Mouse (Mus musculus) left cerebral cortex, adult 2 months (tissue): ENCODE results near the gene Pon1. TPM values are rescaled to one million over a fixed set of nuclear protein-coding genes. Genes with fewer than 3 reads are reported as not detected.

Source experiments
- DNase-seq, 2 experiments: peaks; one replicate each; pipeline ENCODE4 v3.0.0; 2021 to 2022; ENCODE audit warnings: low spot score in 2 of 2, mixed read lengths in 1 of 2; ENCODE audit errors: extremely low spot score in 1 of 2
- H3K27ac ChIP-seq: fragments of 200-600 bp; 2 replicates; pipeline ENCODE4 v1.8.1; 2022
- H3K4me3 ChIP-seq: fragments of 200-600 bp; 2 replicates; pipeline ENCODE4 v1.8.1; 2022
- CTCF ChIP-seq: fragments of 200-600 bp; IDR thresholded peaks from 2 replicates; pipeline ENCODE4 v1.8.1; 2022; ENCODE audit warnings: antibody characterized with exemption, mild to moderate bottlenecking, moderate library complexity
- intact Hi-C: fragments of 180-260 bp; cut with DNase I; formaldehyde crosslinking; loops from one replicate; pipeline ENCODE4 v1.15.1; 2025
- total RNA-seq, 2 experiments: library from RNA; stranded (reverse); gene quantifications; 2 replicates each; pipeline ENCODE4 v1.2.3; 2021

The Pon1 gene
- total RNA-seq, 2 experiments from 2014 or later, result not detected

- no peak for TF ChIP-seq CTCF
- no peak overlapping the region for H3K4me3 ChIP-seq
- no peak overlapping the region for H3K27ac ChIP-seq
- intact Hi-C loops, result no loop called here
- DNase-seq, result no peak
Measured at GRCm38 (mm10) chr6:5152185-5152584, 41.6 kb downstream of the Pon1 start.

GRCm38 (mm10) chr6:5151171-5151570, 42.6 kb downstream of the Pon1 start:
- no peak for TF ChIP-seq CTCF
- H3K27ac ChIP-seq, result no peak overlapping the region
- DNase-seq, result no peak
- intact Hi-C loops, result no loop called here
- no peak overlapping the region for H3K4me3 ChIP-seq

DNA sequence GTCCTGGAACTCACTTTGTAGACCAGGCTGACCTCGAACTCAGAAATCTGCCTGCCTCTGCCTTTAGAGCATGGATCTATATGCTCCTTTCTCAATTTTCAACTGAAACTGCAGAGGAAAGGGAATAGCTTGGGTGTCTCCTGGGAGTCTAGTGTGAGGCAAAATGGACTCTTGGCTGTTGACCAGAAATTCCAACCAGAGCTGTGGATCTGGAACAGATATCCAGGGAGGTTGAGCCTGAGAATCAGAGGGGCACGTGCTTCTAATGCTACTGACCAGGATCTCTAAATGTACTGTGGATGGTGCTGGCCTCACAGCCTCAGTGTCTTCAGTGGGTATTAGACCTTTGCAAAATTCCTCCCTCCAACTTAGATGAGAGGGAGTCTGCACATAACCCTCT, 43.8 kb downstream of the Pon1 start:
- no peak for TF ChIP-seq CTCF
- no peak overlapping the region for H3K4me3 ChIP-seq
- intact Hi-C loops, result no loop called here
- no peak for DNase-seq
- H3K27ac ChIP-seq, result no peak overlapping the region

DNA sequence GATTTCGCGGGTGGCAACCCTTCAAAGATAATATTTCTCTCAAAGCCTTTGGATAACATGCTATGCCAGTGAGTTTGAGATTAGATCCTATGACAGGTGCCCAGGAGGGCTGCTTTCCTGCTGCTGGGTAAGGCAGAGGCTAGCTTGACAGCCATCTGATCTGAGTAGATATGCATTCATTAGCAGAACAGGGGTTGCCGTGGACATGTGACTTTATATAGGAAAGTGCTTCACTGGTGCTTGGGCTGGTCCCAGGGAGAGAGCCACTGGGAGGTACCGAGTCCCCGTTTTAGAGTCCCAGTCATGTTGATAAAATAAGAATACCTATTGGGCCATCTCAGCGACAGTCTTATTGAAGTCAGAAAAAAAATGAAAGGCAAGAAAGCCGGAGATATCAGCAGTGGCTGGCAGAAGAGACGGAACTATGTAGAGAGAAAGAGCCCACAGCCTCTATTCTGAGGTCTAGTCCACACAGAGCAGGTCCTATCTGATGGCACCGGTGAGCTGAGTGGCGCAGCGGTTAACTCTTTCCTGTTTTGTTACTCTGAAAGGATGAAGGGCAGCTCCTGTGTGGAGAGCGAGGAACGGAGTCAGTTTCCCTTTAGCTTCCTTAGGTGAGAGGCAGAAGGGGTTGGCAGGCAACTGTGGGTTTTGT, 46.1 kb downstream of the Pon1 start:
- DNase-seq, result no peak
- H3K27ac ChIP-seq, result no peak overlapping the region
- no peak for TF ChIP-seq CTCF
- intact Hi-C loops, result no loop called here
- H3K4me3 ChIP-seq, result no peak overlapping the region

GRCm38 (mm10) chr6:5139666-5140065, 54.1 kb downstream of the Pon1 start:
- no peak overlapping the region for H3K4me3 ChIP-seq
- DNase-seq, result no peak
- TF ChIP-seq CTCF, result no peak
- H3K27ac ChIP-seq, result no peak overlapping the region
- intact Hi-C loops, result no loop called here

DNA sequence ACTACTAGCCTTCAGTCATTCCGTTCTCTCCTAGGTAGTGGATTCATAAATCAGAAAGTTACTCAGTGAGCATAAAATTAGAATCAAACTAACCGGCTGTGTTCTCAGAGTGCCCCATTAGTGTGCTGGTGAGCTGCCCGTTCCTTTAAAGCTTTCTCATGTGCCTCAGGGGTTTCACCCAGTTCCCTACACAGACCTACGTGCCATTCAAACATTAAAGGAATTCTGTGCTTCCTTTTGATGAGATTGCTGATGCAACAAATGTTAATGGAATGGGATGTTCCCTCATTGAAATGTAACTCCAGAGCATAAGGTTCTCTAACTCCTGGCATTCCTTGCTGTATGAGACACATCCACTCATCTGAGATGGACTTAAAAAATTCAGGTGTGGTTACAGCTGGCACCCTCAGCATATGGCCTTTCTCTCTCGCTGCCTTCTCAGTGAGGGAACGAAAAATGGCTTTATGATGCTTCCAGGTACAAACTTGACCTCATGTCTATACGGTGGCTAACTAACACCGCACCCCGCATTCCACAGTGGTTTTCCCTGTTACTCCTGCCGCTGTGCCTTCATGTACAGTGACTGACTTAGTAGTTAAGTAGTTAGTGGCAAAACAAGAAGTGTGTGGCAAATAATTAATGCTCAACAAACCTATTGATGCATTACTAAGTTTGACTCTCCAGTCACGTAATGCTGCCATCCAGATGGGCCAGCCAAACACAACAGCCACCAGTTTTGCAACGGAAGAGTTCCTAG, 54.7 kb downstream of the Pon1 start:
- Histone ChIP-seq H3K4me3 (no peak overlapping the region), H3K27ac (no peak overlapping the region)
- intact Hi-C loops, result no loop called here
- no peak for DNase-seq
- TF ChIP-seq CTCF, result no peak

DNA sequence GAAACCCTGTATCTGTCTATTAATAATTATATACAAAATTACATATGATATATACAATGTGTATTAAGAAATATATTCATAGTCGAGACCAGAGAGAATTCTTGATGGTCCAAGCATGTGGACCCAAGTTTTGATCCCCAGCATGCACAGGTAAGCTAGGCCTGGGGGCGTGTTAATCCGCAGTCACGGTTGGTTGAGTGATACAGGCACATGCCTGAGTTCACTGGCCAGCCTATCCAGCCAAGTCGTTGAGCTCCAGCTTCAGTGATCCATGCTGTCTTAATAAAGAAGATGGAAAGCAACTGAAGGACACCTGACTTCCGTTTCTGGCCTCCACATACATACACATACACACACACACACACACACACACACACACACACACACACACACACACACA, 57.7 kb downstream of the Pon1 start:
- no peak for DNase-seq
- TF ChIP-seq CTCF, result no peak
- Histone ChIP-seq H3K27ac (no peak overlapping the region), H3K4me3 (no peak overlapping the region)
- intact Hi-C loops, result no loop called here

DNA sequence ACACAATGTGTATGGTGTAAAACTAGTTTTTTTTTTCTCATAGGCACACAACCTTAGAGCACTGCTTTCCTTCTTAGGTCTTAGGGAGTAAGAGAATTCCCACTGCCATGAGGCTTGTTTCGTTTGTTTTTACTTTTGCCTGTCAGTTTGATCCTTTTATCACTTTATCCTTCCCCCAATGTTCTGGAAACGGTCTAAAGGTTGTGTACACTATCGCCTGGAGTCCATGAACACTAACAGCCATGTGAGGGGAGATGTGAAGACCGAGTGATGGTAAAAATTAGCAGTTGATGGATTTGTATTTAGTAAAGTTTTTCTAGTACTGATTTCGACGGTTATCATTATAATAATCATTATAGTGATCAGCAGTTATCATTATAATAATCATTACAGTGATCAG, 58.8 kb downstream of the Pon1 start:
- no peak for DNase-seq
- no peak overlapping the region for H3K27ac ChIP-seq
- no peak for TF ChIP-seq CTCF
- intact Hi-C loops, result no loop called here
- no peak overlapping the region for H3K4me3 ChIP-seq

DNA sequence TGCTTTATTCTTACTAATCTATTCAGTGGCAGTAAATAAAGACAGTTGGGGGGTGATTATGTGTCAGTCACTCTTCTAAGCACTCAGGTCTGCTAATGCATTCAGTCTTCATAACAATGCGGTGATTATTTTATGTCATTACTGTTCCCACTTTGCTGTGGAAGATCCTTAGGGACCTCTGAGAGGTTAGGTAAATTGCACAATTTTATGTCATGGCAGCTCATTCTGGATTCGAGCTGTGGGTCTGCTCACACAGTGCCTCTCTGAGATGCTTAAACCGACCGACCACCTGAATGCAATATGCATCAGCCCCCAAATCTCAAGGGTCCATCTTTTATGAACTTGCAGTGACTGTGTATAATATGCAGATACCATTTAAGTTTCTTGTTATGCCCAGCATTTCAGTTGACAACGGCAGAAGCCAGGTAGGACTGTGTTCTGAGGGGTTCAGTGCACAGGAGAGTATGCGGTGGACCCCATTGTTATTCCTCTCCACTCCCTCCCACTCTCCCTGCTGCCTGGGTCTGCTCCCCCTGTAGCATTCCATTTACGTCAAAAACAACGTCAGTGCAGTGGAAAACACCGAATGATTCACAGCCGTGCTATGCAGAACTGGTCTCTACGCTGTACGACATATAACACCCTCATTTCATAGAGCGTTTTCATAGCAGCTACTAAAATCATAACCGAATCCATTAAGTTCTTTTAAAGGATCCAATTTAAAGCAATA, 64.2 kb downstream of the Pon1 start:
- no peak overlapping the region for H3K4me3 ChIP-seq
- no peak for DNase-seq
- TF ChIP-seq CTCF, result no peak
- intact Hi-C loops, result no loop called here
- no peak overlapping the region for H3K27ac ChIP-seq

DNA sequence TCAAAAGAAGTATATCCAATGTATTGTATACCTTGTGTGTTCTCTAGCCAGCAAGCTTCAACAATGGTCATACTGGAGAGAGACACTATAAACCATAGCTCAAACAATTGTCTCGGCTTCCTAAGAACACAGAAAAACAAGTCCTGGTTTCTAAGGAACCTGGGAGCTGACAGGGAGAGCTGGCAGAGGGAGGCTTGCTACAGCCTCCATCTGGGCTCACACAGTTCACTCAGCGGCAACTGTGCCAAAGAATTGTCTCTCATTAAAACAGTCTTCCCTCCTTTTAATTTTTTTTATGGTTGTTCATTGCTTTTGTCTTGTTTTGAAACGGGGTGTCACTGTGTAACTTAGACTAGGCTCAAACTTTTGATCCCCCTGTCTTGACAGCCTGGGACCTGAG, 73.5 kb downstream of the Pon1 start:
- no peak overlapping the region for H3K4me3 ChIP-seq
- H3K27ac ChIP-seq, result no peak overlapping the region
- intact Hi-C loops, result no loop called here
- TF ChIP-seq CTCF, result no peak
- no peak for DNase-seq

DNA sequence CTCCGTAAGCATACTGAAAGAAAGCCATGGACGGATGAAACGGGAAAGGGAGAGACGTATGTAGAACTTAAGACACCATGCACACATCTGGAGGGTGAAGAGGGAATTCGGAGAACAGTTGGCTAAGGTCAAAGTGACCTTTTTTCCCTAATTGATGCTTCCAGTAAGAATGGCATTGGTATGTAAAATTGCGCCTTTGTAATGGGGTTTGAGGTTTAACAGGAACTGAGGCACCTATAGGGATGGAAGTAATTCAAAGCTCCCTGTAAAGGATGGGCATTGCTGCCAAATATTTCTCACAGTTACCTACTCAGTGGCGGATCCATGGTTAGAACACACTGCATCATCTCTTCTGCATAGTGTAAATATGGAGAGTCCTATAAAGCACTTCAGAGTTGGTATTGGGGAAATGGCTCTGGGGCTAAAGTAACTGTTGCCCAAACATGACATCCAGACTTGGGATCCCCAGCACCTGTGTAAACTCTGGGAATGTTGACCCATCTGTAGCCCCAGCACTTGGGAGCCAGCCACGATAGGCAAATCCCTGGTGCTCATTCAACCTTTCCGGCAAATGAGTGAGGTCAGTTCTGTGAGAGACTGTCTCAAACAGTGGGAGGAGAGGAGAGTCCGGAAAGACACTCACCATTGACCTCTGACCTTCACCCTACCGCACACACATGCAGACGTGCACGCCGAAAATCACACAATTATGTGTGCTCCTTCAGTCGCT, 74.4 kb downstream of the Pon1 start:
- TF ChIP-seq CTCF, result no peak
- intact Hi-C loops, result loop anchor here (10.0 kb wide), 1 partner anchor 1595 kb away; no protein-coding TSS in a partner anchor
- Histone ChIP-seq H3K27ac (no peak overlapping the region), H3K4me3 (no peak overlapping the region)
- DNase-seq, result no peak

Other genes starting within 250 kb of the Pon1 start
- 1 to 10 TPM; 2.0 to 2.5 TPM for gene Pon3, start 62.3 kb upstream of the Pon1 start, total RNA-seq
- gene Pon2, start 104.5 kb upstream of the Pon1 start, total RNA-seq, result 10 to 100 TPM; 21.0 to 21.2 TPM
- 1 to 10 TPM in 1 of 2 experiments, under 1 TPM in 1; 0.25 to 1.1 TPM for gene Asb4, start 189.4 kb upstream of the Pon1 start, total RNA-seq